Mouse (Mus musculus) heart, postnatal 25 days (tissue): ENCODE measurements around the gene Pknox2. TPM values are rescaled to one million over a fixed set of nuclear protein-coding genes. Genes with fewer than 3 reads are reported as not detected.

Experiments used
- DNase-seq: peaks from one replicate; pipeline ENCODE4 v3.0.0; 2022; ENCODE audit warnings: low spot score
- intact Hi-C: fragments of 180-260 bp; cut with DNase I; formaldehyde crosslinking; loops from one replicate; pipeline ENCODE4 v1.15.1; 2025
- total RNA-seq, 2 experiments: library from RNA; stranded (reverse); gene quantifications; 2 replicates each; pipeline ENCODE4 v1.2.3; 2021

Gene Pknox2
- total RNA-seq, 2 experiments from 2014 or later = 6.3 to 8.3 TPM

DNA sequence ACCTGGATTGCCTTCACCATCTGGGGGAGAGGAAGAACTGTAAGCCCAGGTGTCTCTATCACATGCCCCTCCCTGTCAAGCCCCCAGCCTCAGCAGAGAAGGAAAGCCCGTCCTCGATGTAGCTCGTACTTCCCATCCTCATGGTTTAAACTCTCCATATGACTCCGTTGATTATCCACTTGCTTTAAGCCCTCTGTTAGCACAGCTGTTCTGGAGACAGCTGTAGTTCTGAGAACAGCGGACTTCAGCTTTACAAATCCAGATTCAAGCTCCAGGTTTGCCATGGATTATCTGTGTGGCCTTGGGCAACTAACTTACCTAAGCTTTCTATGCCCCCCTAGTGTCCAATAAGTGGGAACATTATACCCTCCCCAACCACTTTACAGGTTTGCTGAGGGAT is 223.5 kb downstream of the Pknox2 start:
- no peak for DNase-seq
- intact Hi-C loops = no loop called here

GRCm38 (mm10) chr9:36921718-36922415 is 225.3 kb downstream of the Pknox2 start:
- intact Hi-C loops = no loop called here
- no peak for DNase-seq

GRCm38 (mm10) chr9:36919472-36919871 is 227.7 kb downstream of the Pknox2 start:
- no peak for DNase-seq
- intact Hi-C loops = loop anchor here (5.0 kb wide), 1 partner anchor 228 kb away; the partner anchor contains the start of gene Pknox2

DNA sequence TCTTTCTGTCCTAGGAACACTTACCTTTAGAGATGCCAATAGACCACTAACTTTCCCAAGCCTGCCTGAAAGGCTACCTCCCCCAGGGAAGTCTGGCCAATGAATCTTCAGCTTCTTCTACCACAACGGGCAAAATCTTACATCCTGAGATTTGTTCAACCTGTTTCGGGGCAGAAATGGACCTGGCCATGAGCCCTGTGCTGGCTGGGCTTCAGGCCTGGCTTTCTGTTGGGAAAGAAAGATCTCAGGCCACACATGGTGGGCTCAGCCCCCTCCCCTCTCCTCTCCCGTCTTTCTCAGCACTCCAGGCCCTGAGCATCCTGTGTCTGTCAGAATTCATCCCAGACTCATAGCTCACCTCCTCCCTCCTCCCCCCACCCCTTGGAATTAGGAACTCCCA is 228.6 kb downstream of the Pknox2 start:
- intact Hi-C loops = loop anchor here (5.0 kb wide), 1 partner anchor 229 kb away; the partner anchor contains the start of gene Pknox2
- DNase-seq = no peak

- intact Hi-C loops = loop anchor here (1.0 to 5.0 kb wide), 3 partner anchors 54 to 313 kb away; partner anchors contain the start of gene Pknox2
These were observed 230.3 kb downstream of the Pknox2 start for GRCm38 (mm10) chr9:36916915-36917314.

GRCm38 (mm10) chr9:36916362-36916761 is 230.8 kb downstream of the Pknox2 start:
- DNase-seq = peak; percentile 46
- intact Hi-C loops = loop anchor here (1.0 to 5.0 kb wide), 3 partner anchors 54 to 314 kb away; partner anchors contain the start of gene Pknox2

More at GRCm38 (mm10) chr9:36916915-36917314, 230.3 kb downstream of the Pknox2 start:
- DNase-seq = no peak

DNA sequence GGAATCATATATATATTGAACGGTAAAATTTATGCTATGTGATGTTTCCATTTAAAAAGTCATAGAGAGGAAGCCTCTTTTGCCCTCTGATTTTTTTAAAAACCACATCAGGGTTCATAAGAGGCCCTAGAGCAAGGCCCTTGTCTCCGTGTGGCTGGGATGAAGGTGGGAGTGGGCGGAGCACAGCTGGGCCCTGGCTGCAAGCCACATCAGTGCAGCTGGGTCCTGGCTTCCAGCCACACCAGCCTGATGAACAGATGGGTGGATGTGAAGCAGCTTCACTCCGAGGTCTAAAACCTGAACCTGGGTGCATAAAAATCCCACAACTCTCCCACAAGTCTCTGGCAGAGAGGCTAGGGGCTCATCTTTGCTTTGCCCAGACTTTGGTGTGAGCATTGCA is 241.8 kb downstream of the Pknox2 start:
- intact Hi-C loops = no loop called here
- DNase-seq = no peak

DNA sequence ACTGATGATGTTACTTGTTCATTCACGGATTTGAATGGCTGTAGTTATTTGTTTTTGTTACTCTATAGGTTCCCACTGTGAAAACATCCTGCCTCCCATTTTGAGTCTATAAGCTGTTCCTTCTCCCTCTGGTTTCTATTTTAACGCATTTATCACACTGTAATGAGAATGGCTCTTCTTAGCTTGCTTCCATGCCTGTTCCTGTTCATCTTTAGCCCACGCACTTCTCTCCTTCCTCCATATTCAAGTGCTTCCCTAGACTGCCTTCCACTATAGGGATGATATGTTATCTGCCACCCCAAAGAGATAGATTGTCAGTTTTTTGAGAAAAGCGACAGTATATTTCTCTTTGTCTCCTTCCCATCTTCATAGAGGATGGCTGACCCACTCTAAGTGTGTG is 246.7 kb downstream of the Pknox2 start:
- intact Hi-C loops = no loop called here
- DNase-seq = no peak

DNA sequence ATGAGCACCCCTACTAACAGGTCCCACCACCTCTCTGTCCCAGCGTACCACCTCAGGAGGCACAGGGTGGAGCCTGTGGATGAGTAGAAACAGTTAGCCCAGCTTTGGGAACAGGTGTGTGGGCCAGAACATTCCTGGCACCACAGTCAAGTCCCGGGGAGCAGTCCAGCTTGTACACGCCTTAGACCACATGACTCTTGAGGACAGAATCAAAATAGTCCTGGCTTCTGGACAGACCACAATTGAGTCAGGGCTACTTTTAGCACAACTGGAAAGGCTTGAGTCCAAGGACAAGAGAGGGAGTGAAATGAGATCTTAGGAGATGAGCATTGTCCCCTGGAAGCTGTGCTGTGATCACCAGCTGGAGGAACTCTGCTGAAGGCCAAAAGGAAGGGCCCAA is 248.6 kb downstream of the Pknox2 start:
- intact Hi-C loops = no loop called here
- DNase-seq = peak; percentile 41

GRCm38 (mm10) chr9:36895009-36895693 is 252.1 kb downstream of the Pknox2 start:
- peak; percentile 8 for DNase-seq

GRCm38 (mm10) chr9:36894242-36894641 is 253.0 kb downstream of the Pknox2 start:
- intact Hi-C loops = loop anchor here (2.0 to 5.0 kb wide), 3 partner anchors 73 to 337 kb away; partner anchors contain the start of gene Pknox2

More at GRCm38 (mm10) chr9:36895009-36895693, 252.1 kb downstream of the Pknox2 start:
- intact Hi-C loops = loop anchor here (2.0 kb wide), 1 partner anchor 336 kb away; no protein-coding TSS in a partner anchor

GRCm38 (mm10) chr9:36893413-36893990 is 253.7 kb downstream of the Pknox2 start:
- intact Hi-C loops = loop anchor here (5.0 kb wide), 2 partner anchors 74 to 254 kb away; partner anchors contain the start of gene Pknox2
- no peak for DNase-seq

More at GRCm38 (mm10) chr9:36894242-36894641, 253.0 kb downstream of the Pknox2 start:
- DNase-seq = no peak

DNA sequence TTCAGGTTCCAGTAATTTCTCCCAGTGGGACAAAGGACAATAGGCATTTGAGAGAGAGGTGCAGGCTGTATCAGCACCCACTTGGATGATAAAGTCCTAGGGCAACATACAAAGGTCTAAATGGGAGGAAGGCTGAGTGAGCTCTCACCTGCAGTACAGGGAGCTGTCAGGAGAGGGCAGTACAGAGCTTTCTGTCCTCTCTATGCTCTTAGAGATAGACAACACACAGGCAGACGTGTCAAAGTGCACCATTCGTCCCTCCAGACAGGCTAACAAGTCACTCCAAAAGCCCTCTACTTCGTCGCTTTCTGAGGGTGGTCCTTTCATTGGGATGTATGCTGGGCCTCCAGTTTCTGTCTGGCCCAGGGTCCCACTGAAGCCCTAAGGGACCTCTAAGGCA is 256.7 kb downstream of the Pknox2 start:
- intact Hi-C loops = loop anchor here (5.0 kb wide), 2 partner anchors 77 to 257 kb away; partner anchors contain the start of gene Pknox2
- no peak for DNase-seq

GRCm38 (mm10) chr9:36885237-36885636 is 262.0 kb downstream of the Pknox2 start:
- no peak for DNase-seq
- intact Hi-C loops = loop anchor here (10.0 kb wide), 1 partner anchor 90 kb away; the partner anchor contains the start of gene Ei24

GRCm38 (mm10) chr9:36883569-36883968 is 263.6 kb downstream of the Pknox2 start:
- intact Hi-C loops = loop anchor here (10.0 kb wide), 1 partner anchor 89 kb away; the partner anchor contains the start of gene Ei24
- DNase-seq = no peak

DNA sequence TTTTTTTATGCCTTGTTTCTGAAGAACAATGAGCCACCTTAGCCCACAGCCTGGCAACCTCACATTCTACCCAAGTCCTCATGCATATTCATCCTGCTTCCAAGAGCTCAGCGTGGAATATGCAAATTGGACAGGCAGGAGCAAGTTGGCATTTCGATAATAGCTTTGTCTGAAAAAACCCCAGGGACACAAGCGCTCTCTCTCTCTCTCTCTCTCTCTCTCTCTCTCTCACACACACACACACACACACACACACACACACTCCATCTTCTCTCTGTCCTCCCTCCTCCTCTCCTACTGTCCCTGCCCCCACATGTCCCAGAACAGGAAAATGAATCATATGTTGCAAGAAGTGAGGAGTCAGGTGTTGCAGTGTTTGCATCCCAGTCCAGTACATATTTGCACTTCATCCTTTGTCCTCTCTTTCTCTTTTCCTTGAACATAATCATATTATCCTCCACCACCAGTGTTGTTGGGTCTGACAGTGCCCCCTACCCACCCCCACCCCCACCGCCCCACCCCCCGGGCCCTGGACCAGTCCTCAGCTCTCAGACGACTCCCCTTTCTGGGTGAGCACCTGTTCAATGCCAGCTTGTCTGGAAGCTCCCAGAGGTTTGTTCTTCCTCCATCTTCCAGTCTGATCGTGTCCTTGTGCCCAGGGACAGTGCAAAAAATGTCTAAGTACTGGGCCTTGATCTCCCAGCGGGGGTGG is 265.0 kb downstream of the Pknox2 start:
- intact Hi-C loops = loop anchor here (10.0 kb wide), 1 partner anchor 87 kb away; the partner anchor contains the start of gene Ei24
- DNase-seq = no peak

- intact Hi-C loops = loop anchor here (10.0 kb wide), 1 partner anchor 87 kb away; the partner anchor contains the start of gene Ei24
- DNase-seq = no peak
These were observed 265.6 kb downstream of the Pknox2 start for GRCm38 (mm10) chr9:36881615-36882014.

GRCm38 (mm10) chr9:36876787-36877186 is 270.4 kb downstream of the Pknox2 start:
- intact Hi-C loops = no loop called here
- DNase-seq = no peak

- intact Hi-C loops = no loop called here
- no peak for DNase-seq
These were observed 270.9 kb downstream of the Pknox2 start for GRCm38 (mm10) chr9:36876313-36876712.
